Mouse (Mus musculus): ENCODE data around the gene Tmem108. TPM values are rescaled to one million over a fixed set of nuclear protein-coding genes. Genes with fewer than 3 reads are reported as not detected.

Tmem108 gene
- polyA plus RNA-seq, 1 experiment from 2014 or later: 3.3 TPM

GRCm38 (mm10) chr9:103545271-103545670, 216.4 kb downstream of the Tmem108 start:
- WGBS: 59% methylated on average over 4 of the region's 4 CpGs
- no peak for ATAC-seq
- H3K27me3 ChIP-seq (replicated peaks; ENCODE audit: control insufficient read depth, insufficient read depth, low read length): no peaks in the 10 kb centered on the region
- H3K9me3 ChIP-seq (ENCODE audit: control insufficient read depth): no peaks in the 10 kb centered on the region
- TF ChIP-seq CTCF (IDR thresholded peaks at IDR 0.05; ENCODE audit: low read depth): no peak
- no peak overlapping the region for H3K27ac ChIP-seq (ENCODE audit: low read depth, low read length)
- no peak overlapping the region for H3K4me3 ChIP-seq (ENCODE audit: low read depth, low read length)
- H3K9ac ChIP-seq (ENCODE audit: low read depth, low read length): no peak overlapping the region
- no peak overlapping the region for H3K4me2 ChIP-seq (replicated peaks; ENCODE audit: low read depth)
- H3K36me3 ChIP-seq (ENCODE audit: control insufficient read depth, insufficient read depth): no peaks in the 10 kb centered on the region
- no peaks in the 10 kb centered on the region for H3K4me1 ChIP-seq (replicated peaks; ENCODE audit: control insufficient read depth, insufficient read depth, low read length)

GRCm38 (mm10) chr9:103544599-103544998, 217.0 kb downstream of the Tmem108 start:
- Histone ChIP-seq H3K4me3 (ENCODE audit: low read depth, low read length) (no peak overlapping the region), H3K27ac (ENCODE audit: low read depth, low read length) (no peak overlapping the region), H3K4me2 (replicated peaks; ENCODE audit: low read depth) (no peak overlapping the region), H3K4me1 (replicated peaks; ENCODE audit: control insufficient read depth, insufficient read depth, low read length) (no peaks in the 10 kb centered on the region), H3K27me3 (replicated peaks; ENCODE audit: control insufficient read depth, insufficient read depth, low read length) (no peaks in the 10 kb centered on the region), H3K9ac (ENCODE audit: low read depth, low read length) (no peak overlapping the region), H3K9me3 (ENCODE audit: control insufficient read depth) (no peaks in the 10 kb centered on the region), H3K36me3 (ENCODE audit: control insufficient read depth, insufficient read depth) (no peaks in the 10 kb centered on the region)
- no peak for ATAC-seq
- 86% methylated on average over 1 of the region's 1 CpGs for WGBS
- TF ChIP-seq CTCF (IDR thresholded peaks at IDR 0.05; ENCODE audit: low read depth): no peak

- no peak overlapping the region for H3K4me3 ChIP-seq (ENCODE audit: low read depth, low read length)
- WGBS: 79% methylated on average over 8 of the region's 8 CpGs
- no peaks in the 10 kb centered on the region for H3K36me3 ChIP-seq (ENCODE audit: control insufficient read depth, insufficient read depth)
- no peaks in the 10 kb centered on the region for H3K27me3 ChIP-seq (replicated peaks; ENCODE audit: control insufficient read depth, insufficient read depth, low read length)
- no peaks in the 10 kb centered on the region for H3K4me1 ChIP-seq (replicated peaks; ENCODE audit: control insufficient read depth, insufficient read depth, low read length)
- no peaks in the 10 kb centered on the region for H3K9me3 ChIP-seq (ENCODE audit: control insufficient read depth)
- H3K27ac ChIP-seq (ENCODE audit: low read depth, low read length): no peak overlapping the region
- ATAC-seq: no peak
- no peak overlapping the region for H3K4me2 ChIP-seq (replicated peaks; ENCODE audit: low read depth)
- no peak overlapping the region for H3K9ac ChIP-seq (ENCODE audit: low read depth, low read length)
- TF ChIP-seq CTCF (IDR thresholded peaks at IDR 0.05; ENCODE audit: low read depth): no peak
Observed at GRCm38 (mm10) chr9:103540518-103540917, 221.1 kb downstream of the Tmem108 start.

- Histone ChIP-seq H3K9ac (ENCODE audit: low read depth, low read length) (no peak overlapping the region), H3K9me3 (ENCODE audit: control insufficient read depth) (no peaks in the 10 kb centered on the region), H3K4me2 (replicated peaks; ENCODE audit: low read depth) (no peak overlapping the region), H3K4me1 (replicated peaks; ENCODE audit: control insufficient read depth, insufficient read depth, low read length) (no peaks in the 10 kb centered on the region), H3K27me3 (replicated peaks; ENCODE audit: control insufficient read depth, insufficient read depth, low read length) (no peaks in the 10 kb centered on the region), H3K4me3 (ENCODE audit: low read depth, low read length) (no peak overlapping the region), H3K36me3 (ENCODE audit: control insufficient read depth, insufficient read depth) (no peaks in the 10 kb centered on the region), H3K27ac (ENCODE audit: low read depth, low read length) (no peak overlapping the region)
- WGBS: 44% methylated on average over 8 of the region's 8 CpGs
- ATAC-seq: no peak
- TF ChIP-seq CTCF (IDR thresholded peaks at IDR 0.05; ENCODE audit: low read depth): no peak
Observed at GRCm38 (mm10) chr9:103538047-103538816, 223.4 kb downstream of the Tmem108 start.

- no peak for TF ChIP-seq CTCF (IDR thresholded peaks at IDR 0.05; ENCODE audit: low read depth)
- no peak overlapping the region for H3K4me2 ChIP-seq (replicated peaks; ENCODE audit: low read depth)
- 90% methylated on average over 6 of the region's 6 CpGs for WGBS
- H3K36me3 ChIP-seq (ENCODE audit: control insufficient read depth, insufficient read depth): no peaks in the 10 kb centered on the region
- no peak overlapping the region for H3K27ac ChIP-seq (ENCODE audit: low read depth, low read length)
- no peak overlapping the region for H3K9ac ChIP-seq (ENCODE audit: low read depth, low read length)
- no peaks in the 10 kb centered on the region for H3K27me3 ChIP-seq (replicated peaks; ENCODE audit: control insufficient read depth, insufficient read depth, low read length)
- H3K4me3 ChIP-seq (ENCODE audit: low read depth, low read length): no peak overlapping the region
- H3K4me1 ChIP-seq (replicated peaks; ENCODE audit: control insufficient read depth, insufficient read depth, low read length): no peaks in the 10 kb centered on the region
- no peaks in the 10 kb centered on the region for H3K9me3 ChIP-seq (ENCODE audit: control insufficient read depth)
- no peak for ATAC-seq
Observed at GRCm38 (mm10) chr9:103536059-103536634, 225.5 kb downstream of the Tmem108 start.

- Histone ChIP-seq H3K4me1 (replicated peaks; ENCODE audit: control insufficient read depth, insufficient read depth, low read length) (no peaks in the 10 kb centered on the region), H3K9me3 (ENCODE audit: control insufficient read depth) (no peaks in the 10 kb centered on the region), H3K36me3 (ENCODE audit: control insufficient read depth, insufficient read depth) (no peaks in the 10 kb centered on the region), H3K27ac (ENCODE audit: low read depth, low read length) (no peak overlapping the region), H3K9ac (ENCODE audit: low read depth, low read length) (no peak overlapping the region), H3K4me3 (ENCODE audit: low read depth, low read length) (no peak overlapping the region), H3K27me3 (replicated peaks; ENCODE audit: control insufficient read depth, insufficient read depth, low read length) (no peaks in the 10 kb centered on the region), H3K4me2 (replicated peaks; ENCODE audit: low read depth) (no peak overlapping the region)
- TF ChIP-seq CTCF (IDR thresholded peaks at IDR 0.05; ENCODE audit: low read depth): no peak
- ATAC-seq: no peak
- WGBS: 23% methylated on average over 10 of the region's 10 CpGs
Observed at GRCm38 (mm10) chr9:103525041-103525537, 236.5 kb downstream of the Tmem108 start.
